Mouse (Mus musculus): Measurements from ENCODE around the gene Cfap65.

DNA sequence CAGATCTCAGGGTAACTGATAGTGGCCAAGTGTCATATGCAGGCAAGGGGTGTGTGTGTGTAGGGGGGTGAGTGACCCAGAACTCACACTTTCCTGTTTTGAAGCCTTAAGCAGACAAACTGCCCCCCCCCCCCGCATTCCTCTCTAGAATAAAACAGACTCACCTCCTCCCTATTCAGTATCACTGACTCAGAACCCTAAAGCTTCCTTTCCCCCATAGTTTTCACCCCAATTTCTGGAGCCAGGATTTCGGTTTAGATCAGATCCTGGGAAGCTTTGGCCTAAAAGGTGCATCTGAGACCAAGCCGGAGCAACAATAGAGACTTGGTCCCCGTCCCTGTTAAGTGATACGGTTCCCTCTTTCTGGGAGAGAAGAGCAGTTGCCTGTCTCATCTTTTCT, 52.0 kb downstream of the Cfap65 start:
- TF ChIP-seq CTCF (IDR thresholded peaks at IDR 0.05; ENCODE audit: low read depth, low read length), result no peak
- no peak for TF ChIP-seq POLR2A (IDR thresholded peaks at IDR 0.05; ENCODE audit: borderline replicate concordance, low read depth, low read length)

Data from bone marrow macrophage, adult 2 months (primary cell).